In the genomic region with DNA sequence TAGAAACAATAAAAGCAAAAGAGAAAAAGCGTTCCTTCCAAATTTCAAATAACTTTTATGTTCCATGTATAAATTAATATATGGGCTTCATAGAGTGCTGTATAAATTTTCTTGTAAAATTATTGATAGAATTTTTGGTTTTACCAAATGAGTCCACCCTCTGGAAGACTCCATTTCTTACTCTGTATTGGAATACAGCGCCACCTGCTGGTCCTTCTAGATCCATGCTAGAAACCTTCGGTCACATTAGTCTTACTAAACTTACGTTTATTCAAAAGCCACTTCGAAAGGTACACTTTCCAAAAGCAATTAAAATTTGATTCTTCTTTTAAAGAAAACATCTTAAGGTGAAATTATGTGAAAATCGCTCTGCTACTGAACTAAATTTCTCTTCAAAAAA, we compare ENCODE assay signal across 8 mouse cellular contexts.
DNase-seq lines count a peak whose midpoint lies in the region; ATAC-seq and TF ChIP-seq lines count a peak whose summit lies in the region.

No protein-coding gene starts in this region.

- no peaks in the 10 kb centered on the region; the same call in 1 of the 2 replicates for H3K4me1 ChIP-seq in heart, embryonic 10.5 days
- H3K4me1 ChIP-seq in E14TG2a.4 (replicated peaks; ENCODE audit: low read depth, low read length): no peaks in the 10 kb centered on the region

- DNase-seq in heart, adult 8-10 months (ENCODE audit: low spot score): peak; percentile 58
- DNase-seq in heart, embryonic 10.5 days (ENCODE audit: low spot score): no peak
- peak; percentile 34 for DNase-seq in c-Kit-positive CD71-positive TER-119-negative erythroid progenitor cells, embryonic 14.5 days (ENCODE audit: low read depth)
- peak; percentile 13 to 75 for DNase-seq in layer of hippocampus, adult 18-20 months (ENCODE audit: low spot score in 2 of 2)
- peak; percentile 88 for DNase-seq in lung, postnatal 36 days
- DNase-seq in thymus, postnatal 14 days: peak; percentile 37

- TF ChIP-seq CTCF in E14TG2a.4 (conservative IDR thresholded peaks at IDR 0.05; ENCODE audit: low read length): peak; percentile 56

- H3K9me3 ChIP-seq in heart, embryonic 10.5 days: no peaks in the 10 kb centered on the region
- H3K9me3 ChIP-seq in E14TG2a.4 (ENCODE audit: low read length): no peaks in the 10 kb centered on the region

- no peaks in the 10 kb centered on the region for H3K36me3 ChIP-seq in heart, embryonic 10.5 days
- H3K36me3 ChIP-seq in E14TG2a.4 (ENCODE audit: insufficient read depth, low read length): no peaks in the 10 kb centered on the region

- 45% methylated on average over 6 of the region's 6 CpGs for WGBS in heart, embryonic 10.5 days

- H3K4me3 ChIP-seq in heart, embryonic 10.5 days: no peak overlapping the region
- H3K4me3 ChIP-seq in E14TG2a.4 (replicated peaks; ENCODE audit: low read length): no peak overlapping the region

- H3K27ac ChIP-seq in heart, embryonic 10.5 days: no peak overlapping the region

- peak; percentile 73; the same call in 1 of the 2 replicates for ATAC-seq in frontal cortex, adult (ENCODE audit: low TSS enrichment)

- no peaks in the 10 kb centered on the region for H3K27me3 ChIP-seq in heart, embryonic 10.5 days (ENCODE audit: insufficient read depth, poor library complexity, severe bottlenecking)
- H3K27me3 ChIP-seq in E14TG2a.4 (ENCODE audit: insufficient read depth, low read length): no peaks in the 10 kb centered on the region
